Mouse (Mus musculus) layer of hippocampus, postnatal 25 days (tissue): ENCODE results near the gene Cers2. TPM values are rescaled to one million over a fixed set of nuclear protein-coding genes. Genes with fewer than 3 reads are reported as not detected.

Experiments used
- DNase-seq, 2 experiments: peaks; one replicate each; pipeline ENCODE4 v3.0.0; 2022; ENCODE audit warnings: mixed read lengths in 2 of 2, low spot score in 1 of 2; ENCODE audit errors: extremely low spot score in 1 of 2
- total RNA-seq, 2 experiments: library from RNA; stranded (reverse); gene quantifications; 2 replicates each; pipeline ENCODE4 v1.2.3; 2021

Gene Cers2
- 10 to 100 TPM; 71.2 to 73.9 TPM for total RNA-seq

DNA sequence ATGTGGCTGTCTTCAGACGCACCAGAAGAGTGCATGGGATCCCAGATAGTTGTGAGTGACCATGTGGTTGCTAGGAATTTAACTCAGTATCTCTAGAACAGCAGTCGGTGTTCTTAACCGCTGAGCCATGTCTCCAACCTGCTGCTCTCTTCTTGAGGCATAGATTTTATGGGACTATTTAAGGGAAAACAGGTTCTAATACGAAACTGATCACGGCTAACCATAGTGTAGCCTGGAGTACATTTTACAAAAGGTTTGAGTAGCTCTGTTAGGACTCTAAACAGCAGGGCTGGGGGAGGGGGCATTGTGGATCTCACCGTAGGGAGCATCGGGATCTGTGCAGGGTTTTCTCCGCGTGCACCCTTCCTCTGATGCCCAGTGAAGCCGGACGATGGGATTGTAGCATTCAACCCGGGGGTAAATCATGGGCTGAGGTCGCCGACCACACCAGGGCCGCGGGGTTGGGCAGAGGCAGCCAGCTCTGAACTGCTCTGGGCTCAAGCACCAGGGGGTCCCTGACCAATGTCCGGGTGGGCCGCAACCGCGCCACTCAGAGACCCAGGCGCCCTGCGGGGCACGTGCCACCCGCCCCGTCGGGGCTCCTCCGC, at the start of gene Cers2:
Cers2 (plus strand) TSS at position 306 of the 608 bp plus-strand sequence.
- peak in 1 of 2 experiments; percentile 18 for DNase-seq

DNA sequence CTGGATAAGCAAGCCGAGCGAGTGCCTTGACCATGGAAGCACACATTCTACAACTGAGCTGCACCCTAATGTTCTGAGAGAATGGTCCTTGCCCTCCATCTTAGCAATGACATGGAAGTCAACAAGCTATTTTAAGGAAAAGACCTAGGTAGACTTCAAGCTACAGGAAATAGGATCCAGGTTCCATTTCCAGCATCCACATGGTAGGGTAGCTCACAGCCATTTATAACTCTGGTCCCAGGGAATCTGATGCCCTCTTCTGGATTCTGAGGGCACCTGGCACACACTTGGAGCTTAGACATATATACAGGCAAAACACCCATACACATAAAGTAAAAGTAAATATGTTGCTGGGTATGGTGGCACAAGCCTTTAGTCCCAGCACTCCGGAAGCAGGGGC, 48.5 kb upstream of the Cers2 start:
- no peak for DNase-seq

DNA sequence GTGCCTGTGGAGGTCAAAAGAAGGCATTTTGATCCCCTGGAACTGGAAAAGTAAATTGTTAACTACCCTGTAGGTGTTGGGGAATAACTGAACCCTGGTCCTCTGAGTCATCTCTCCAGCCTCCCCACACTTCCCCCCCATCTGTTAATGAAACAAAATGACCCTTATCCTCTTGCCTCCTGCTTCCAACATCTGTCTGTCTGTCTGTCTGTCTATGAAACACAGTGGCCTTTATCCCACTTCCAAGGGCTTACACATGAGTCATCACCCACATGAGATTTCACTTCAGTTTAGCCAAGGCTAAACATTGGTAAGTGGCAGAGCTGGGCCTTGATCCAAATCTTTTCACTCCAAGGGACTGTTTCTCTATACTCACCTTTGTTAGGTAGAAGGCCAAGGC, 46.7 kb upstream of the Cers2 start:
- DNase-seq, result no peak

DNA sequence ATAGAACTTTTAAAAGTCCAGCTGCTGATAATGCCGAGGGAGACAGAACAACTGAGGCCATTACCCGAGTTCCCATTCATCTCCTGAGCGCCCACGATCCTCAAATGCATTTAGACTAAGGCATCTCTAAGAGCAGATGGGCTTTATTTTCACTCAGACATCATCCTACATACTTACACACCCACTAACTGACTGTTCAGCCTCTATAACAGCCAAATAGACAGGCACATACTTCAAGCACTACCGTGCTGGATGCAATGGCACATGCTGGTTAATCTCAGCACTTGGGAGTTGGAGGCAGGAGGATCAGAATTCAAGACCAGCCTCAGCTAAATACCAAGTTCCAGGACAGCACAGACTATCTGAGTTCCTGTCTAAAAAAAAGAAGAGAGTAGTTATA, 44.8 kb upstream of the Cers2 start:
- no peak for DNase-seq

DNA sequence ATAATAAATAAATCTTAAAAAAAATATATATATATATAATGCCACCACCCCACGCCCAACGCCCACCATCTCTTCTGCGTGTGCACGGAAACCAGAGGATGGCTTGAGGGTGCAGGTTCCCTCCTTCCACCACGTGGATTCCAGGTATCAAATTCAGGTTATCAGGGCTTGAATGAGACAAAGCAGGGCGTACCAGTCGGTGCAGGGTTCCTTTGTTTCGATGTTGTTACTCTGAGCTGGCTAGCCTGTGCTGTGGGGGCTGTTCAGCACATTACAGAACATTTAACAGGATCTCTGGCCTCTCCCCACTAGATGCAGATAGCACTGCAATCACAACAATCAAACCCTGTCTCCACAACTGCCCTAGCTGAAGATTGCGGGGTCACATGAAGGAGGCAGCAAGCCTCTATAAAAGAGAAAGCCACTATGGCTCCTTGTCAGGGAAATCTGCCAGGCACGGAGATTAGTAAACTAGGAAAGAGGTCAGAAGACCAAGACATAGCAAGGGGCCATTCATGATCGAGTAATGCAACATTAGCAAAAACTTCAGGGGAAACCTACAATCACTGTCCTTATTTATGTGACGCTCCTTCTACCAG, 43.7 kb upstream of the Cers2 start:
- no peak for DNase-seq

DNA sequence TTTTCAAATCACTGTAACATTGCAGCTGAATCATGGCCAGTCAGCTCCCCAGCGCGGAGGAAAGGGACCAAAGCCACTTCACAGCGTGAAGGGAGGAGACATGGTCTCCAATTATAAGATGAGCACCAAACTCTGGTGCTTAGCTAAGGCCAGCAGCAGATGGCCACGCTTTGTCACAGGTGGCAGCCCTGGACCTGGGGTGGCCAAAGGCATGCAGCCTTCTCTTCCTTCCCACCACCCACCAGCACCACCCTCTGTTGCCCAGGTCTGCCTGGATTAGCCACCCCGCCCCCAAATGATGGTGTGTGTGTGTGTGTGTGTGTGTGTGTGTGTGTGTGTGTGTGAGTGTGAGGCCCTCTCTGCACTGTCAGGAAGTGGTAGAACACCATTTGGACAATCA, 41.1 kb upstream of the Cers2 start:
- DNase-seq, result no peak

DNA sequence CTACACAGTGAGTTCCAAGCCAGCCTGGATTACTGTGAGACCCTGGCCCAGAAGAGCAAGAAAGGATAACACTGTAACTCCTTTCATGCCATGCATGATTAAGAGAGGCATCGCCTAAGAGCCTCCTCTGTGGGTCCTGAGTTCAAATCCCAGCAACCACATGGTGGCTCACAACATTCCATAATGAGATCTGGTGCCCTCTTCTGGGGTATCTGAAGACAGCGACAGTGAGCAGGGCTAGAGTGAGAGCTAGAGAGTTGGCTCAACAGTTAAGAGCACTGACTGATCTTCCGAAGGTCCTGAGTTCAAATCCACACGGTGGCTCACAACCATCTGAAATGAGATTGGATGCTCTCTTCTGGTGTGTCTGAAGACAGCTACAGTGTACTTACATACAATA, 40.1 kb upstream of the Cers2 start:
- no peak for DNase-seq

DNA sequence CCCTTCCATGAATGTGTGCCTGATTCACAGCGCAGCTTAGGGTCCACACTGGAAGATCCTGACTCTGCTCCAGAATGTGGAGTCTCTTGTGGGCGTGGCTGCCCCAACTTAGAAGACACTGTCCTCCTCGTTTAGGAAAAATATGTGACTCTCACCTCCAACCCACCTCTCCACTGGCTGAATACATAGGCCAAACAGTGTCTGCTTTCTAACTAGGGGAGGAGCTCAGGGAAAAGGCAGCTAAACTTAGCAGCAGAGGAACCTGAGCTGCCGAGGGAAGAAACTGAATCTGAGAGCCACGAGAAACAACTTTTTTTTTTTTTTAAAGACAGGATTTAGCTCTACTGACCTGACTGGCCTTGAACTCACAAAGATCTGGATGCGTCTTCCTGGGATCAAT, 39.4 kb upstream of the Cers2 start:
- no peak for DNase-seq

DNA sequence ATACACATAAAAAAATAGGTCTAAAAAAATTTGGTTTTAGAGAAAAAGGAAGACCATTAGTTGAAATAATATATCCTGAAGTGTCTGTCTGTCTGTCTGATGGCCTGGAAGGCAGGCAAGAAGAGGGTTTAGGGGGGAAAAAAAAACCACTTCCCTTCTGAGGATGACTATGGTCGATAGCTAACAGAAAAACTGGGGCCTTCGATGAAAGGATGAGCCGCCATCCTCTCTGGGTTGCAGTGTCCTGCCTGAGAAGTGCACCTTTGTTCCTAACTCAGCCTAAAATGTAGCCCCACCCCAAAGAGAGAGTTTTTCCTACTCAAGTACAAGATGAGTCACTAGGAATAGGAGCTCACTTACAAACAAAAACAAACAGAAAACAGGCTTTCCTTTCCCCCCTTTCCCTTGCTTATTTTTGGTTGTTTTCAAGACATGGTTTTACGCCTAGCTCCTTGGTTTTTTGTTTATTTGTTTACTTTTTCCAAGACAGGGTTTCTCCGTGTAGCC, 38.1 kb upstream of the Cers2 start:
- DNase-seq, result no peak

DNA sequence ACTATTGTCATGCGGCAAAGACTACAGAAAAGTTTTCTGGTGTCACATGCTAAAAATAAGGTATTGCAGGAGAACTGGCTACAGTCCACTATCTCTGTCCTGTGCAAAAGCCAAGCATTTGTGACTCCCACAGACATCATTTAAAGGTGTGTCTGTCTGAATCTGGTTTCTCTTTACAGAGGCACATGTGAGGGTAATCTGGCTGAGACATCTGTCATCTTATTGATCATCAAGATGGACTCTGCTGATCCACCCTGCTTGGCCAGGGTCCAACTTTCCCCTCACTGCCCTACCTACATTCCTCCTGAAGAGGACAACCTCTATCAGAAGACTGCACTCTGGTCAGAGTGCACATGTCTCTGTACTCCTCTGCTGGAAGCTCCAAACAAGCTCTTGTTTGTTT, 37.4 kb upstream of the Cers2 start:
- no peak for DNase-seq

DNA sequence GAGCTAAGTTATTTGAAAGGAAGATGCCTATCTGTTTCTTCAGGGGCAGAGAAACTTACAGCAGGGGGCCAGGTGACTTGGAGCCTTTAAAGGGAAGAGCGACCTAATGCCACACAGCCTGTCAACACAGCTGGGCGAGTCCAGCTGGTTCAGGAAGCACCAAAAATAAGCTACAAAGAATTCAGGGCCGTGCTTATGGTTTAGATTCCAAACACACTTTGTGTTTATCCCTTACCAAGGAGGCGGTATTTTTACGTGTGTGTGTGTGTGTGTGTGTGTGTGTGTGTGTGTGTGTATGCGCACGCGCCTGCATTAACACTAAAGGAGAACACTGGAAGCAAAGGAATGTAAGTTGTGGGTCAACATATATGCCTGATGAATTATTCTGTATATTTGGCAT, 33.8 kb upstream of the Cers2 start:
- DNase-seq, result peak in 1 of 2 experiments; percentile 13

DNA sequence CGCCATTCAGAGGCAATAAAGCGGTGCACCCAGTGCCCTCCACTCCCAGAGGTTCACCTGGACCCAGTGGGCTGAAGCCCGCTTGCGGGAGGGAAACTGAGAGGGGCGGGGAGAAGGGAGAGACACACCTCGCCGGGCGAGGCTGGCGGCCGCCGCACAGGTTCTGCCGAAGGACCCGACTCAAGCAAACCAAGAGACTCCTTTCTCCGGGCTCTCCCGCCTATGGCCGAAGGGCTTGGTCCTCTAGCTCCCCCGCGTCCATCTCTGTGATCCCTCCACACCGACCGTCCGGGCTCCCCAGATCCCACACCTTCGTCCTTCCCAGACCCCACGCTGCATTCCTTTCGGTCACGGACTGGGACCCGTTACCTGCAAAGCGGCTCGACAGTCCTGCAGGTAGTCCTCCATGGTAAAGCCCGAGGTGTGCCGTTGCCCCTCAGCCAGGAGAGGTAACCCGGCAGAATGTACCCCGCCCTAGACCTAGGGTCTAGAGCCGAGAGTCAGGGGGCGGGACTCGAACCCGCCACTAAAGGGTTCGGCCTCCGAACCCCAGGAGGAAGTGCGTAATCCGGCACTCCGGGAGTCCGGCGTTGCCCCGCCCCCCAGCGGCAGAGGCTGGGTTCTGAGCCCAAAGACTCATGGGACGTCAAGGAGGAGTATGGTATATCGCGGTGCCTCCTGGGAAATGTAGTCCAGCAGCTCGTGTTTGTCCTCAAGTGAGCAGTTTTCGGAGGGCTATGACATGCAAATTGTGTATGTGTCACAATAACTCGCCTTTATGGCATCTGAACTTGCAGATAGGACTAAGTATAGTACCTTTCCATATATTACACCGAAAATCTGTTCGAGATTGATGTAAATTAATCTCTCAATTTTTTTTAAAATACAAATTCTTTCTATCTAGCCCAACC, 33.1 kb upstream of the Cers2 start, which contains the start of the genes Mindy1 and Prune1:
Mindy1 (plus strand) TSS at position 130 of the 911 bp plus-strand sequence.
Prune1 (minus strand) TSS at position 861 of the 911 bp plus-strand sequence.
- peak; percentile 97 for DNase-seq

DNA sequence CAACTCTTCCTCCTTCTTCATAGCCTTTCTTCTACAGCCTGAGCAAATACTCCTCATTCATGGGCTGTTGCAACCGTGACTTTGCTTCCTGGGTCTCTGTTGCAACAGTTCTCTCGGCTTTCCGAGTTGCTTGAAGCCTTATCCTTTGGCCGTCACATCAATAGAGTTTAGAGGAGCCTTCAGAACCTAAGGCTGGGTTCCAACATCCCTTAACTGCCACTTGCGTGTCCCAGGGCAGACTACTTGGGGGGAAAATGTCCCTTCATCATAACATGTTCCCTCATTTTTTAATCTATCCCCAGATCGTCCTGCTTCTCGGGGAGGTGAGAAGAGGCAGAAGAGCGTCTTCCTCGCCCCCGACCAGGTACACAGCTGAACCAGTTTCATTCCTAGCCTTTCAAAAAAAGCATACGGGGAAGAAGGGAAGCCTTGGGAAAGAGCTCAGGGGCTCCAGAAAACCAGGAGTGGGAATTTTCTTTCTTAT, 32.2 kb upstream of the Cers2 start:
- peak; percentile 15 to 19 for DNase-seq

DNA sequence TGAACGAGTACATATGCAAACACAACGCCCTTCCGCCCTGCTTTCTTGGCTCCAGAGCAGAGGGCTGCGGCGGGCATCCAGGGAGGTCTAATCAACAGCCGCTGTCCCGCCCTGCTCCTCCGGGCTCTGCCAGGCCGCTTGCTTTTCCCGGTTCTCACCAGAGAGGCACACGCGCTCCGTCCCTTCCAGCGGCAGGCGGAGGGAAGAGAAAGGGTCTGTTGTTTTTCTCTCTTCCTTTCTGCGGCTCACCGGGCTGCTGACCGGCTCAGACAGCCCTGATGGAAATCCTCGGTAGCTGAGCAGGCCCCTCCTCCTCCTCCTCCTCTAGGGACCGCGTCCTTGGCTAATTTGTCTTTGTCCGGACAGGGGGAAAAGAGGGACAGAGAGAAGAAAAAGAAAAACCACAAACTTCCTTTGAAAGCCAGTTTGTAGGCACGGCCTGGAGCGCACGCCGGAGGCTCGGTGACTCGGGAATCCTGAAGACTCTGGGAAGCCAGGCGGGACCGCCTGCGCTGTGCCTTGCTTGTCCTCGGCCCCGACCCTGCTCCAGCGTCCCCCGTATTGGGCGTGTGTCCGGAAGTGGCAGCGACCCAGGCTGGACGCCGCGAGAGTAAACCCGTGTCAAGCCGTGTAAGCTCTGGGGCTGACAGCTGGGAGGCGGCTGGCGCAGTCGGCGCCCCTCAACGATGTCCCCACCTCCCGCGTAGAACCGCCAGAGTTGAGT, 31.6 kb upstream of the Cers2 start:
- DNase-seq, result peak; percentile 53 to 61

DNA sequence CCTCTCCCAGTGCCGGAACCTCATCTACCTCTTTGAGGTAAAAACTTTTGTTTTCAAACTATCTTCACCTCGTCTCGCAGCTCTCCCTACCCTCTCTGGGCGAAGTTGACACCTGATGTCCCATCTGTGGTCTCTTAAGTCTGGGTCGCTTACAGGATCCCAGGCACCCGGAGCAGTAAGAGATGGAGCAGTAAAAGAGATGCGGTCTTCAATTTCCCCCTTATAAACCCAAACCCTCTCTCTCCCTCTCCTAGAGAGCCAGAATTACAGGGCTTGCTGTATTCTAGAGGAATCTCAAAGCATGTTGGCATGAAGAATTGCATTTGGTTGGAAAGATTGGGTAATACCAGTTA, 31.0 kb upstream of the Cers2 start:
- DNase-seq, result no peak

DNA sequence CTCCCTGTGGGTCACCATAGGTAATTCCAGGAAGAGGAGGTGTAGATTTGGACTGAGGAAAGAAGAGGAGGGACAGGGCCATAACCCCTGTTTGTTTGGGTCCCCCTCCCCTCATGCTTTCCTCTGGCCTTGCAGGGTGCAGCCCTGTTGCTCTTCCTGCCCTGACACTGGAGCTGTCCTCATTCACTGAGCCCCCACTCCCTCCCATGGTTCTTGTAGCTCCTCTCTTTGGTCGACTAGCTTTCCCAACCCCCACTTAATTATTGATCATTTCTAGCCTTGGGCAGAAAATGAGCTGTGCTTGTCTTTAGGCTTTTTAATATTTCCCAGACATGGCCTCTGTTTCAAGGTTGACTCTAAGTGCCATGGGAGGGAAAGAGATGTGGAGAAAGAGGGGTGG, 30.5 kb upstream of the Cers2 start:
- DNase-seq, result no peak

DNA sequence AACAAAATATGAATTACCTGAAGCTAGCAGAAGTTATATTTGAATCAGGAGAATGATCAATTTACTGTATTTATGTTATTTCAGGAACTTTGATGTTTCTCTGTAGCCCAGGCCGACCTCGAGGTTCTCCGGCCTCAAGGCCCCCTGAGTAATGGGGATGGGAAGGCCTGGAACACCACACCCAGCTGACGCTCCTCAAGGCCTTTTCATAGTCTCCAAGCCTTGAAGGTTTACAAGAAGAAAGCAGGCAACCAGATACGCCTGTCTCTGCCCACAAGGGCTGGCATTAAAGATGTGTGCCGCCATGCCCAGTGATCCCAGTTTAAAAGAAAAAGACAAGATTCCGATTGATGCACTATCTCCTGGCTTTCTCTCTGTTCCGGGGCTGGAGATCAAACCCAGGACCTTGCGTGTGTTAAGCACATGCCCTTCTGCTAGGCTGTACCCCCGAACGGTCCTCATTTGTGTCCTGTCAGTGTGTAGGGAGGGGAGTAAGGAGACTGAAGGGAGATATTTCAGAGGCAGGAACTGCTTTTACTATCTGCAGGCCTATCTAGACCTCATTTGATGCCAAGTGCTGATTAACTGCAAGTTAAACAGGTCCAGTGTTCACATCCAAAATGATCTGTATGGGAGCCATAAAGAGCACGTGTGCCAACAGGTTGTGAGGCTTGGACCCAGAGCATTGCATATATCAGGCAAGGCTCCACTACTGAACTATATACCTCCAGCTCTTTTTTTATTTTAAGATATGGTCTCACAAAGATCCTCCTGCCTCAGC, 29.9 kb upstream of the Cers2 start:
- no peak for DNase-seq

DNA sequence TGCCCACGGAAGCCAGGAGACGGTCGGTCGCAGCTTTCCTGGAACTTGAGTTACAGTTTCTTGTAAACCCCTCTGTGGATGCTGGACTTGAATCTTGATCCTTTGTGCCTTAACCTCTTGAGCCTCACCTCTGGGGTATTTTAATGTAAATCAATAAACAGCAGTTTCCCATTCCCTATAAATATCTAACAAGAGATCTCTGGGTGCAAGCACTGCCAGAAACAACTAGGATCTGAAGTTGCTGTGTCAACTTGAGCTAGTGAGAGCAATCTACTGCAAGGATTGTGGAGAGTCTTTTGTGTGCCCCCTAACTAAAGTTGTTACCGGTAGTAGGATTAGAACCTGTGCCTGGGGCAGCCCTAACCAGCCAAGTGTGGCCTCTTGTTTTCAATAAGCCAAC, 29.2 kb upstream of the Cers2 start:
- DNase-seq, result no peak

DNA sequence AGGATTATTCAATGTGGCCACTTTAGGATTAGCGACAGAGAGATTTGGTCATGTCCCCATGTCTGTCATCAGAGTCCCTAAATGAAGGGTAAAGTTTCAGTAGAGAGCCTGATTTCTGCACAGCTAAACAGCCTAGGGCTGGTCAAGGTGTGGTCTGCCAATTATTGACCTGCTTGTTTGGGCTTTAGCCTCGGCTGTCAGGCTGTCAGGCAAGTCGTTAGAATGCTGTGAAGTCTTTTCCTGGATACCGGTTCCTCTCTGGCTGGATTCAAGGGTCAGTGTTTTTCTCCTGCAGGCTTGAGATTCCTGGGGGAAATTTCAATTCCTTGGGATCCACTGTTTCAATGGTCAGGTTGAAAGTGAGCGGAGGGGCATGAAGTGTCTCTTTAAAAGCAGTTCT, 28.6 kb upstream of the Cers2 start:
- DNase-seq, result no peak

DNA sequence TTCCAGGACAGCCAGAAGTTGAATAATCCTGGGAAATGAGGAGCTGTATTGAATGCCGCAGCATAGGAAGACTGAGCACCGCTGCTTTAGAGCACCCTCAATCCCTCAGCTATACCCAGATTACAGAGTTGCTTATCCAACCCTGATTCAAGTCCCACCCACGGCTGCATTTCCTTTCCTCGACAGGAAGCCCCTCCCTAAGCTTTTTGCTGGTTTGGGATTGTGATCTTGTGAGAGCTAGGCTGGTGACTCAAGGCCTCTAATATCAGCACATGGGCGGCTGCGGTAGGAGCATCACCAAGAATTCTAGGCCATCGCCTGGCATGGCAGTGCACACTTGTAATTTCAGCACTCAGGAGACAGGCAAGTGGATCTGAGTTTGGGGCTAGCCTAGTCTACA, 28.1 kb upstream of the Cers2 start:
- no peak for DNase-seq
